Mouse (Mus musculus) C2C12 (cell line): ENCODE data around the gene B3gnt2.

Source experiments
- CTCF ChIP-seq: IDR thresholded peaks from one replicate; pipeline ENCODE4 v1.5.1; 2011; ENCODE audit not compliant: control insufficient read depth, insufficient read depth, insufficient read length
- MAX ChIP-seq: IDR thresholded peaks from one replicate; pipeline ENCODE4 v1.6.1; 2011; ENCODE audit warnings: mild to moderate bottlenecking, control low read depth

DNA sequence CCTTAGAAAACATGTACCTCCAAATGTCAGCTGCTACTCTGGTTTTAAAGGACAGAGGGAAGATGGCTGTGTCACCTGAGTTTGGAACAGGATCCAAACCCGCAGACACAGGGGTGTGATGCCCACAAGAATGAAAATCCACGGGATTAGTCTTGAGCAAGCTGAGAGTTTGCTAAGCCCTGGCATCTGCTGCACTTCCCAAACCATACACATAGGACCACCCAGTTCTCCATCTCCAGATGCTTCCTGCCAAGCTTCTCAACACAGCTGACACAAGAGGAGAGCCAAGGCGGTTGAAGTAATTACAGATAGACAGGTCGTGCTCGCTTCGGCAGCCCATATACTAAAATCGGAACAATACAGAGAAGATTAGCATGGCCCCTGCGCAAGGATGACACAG is 7.8 kb upstream of the B3gnt2 start:
- TF ChIP-seq CTCF (no peak), MAX (no peak)
